Mouse (Mus musculus): Measurements from ENCODE around the gene Prkce. TPM values are rescaled to one million over a fixed set of nuclear protein-coding genes. Genes with fewer than 3 reads are reported as not detected.
A peak's percentile ranks its signal among the peaks of the same experiment; 100 is the strongest.

The Prkce gene
- polyA plus RNA-seq, 1 experiment from 2014 or later, result 12.2 TPM

DNA sequence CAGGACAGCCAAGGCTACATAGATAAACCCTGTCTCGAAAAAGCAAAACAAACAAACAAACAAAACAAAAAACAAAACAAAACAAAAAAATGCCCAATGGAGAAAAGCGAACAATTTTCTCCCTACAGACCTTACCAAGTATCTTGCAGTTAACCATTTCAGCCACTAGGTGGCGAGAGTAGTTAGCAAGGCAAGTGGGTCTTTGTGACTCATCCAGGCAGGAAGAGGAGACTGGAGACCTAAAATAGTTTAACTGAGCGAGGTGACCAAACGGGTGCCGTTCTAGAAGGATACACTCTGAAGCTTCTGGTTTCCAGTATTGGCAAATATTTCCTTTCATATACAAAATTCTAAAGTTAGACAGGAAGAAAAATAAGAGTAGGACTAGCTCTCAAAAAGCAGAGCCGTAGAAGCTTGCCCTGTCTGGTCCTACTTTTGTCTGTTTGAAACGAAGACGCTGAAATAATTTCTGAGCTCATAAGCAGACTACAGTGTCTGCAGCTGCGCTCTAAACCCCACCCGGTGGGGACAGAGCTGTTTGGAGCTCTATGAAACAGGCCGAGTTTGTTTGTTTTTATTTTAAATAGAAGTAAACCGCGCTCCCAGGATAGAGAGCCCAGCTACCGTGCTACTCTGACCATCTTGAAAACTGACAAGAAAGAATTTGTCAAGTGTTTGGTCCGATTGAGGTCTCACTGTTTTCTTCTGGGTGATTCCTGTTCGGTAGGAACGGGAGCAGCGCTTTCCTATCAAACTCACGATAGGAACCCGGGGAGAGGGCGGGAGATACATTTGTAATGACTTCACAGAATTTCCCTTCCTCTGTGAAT is 368.5 kb downstream of the Prkce start:
- ATAC-seq (ENCODE audit: insufficient number of reproducible peaks, insufficient read depth, low FRiP score, low read depth), result peak; percentile 49; the same call in 1 of the 2 replicates

DNA sequence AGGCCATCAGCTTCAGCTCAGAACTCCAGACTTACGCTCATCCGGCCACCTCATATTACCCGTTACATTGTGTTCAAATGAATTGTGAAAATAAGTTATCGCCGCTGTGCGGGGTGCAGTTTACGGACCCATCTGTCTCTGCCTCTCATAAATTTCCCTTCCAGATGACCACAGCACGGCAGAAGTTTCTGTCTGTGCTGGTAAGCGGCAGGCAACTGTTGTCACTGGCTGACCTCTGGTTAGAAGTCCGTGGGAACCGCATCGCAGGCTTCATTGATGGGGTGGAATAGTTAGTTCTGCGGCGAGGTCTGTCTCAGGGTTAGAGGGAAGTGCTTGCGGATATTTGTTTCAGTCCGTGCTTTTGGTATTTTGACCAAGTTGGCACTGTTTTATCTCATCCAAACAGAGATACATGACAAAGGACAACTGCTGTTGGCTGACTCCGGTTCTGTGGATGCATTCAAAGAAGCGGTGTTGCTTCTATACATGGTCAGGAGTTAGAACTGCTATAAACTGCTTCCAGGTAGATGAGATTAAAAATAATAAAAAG is 372.4 kb downstream of the Prkce start:
- WGBS, result 72% methylated on average over 18 of the region's 18 CpGs
- Histone ChIP-seq H3K9ac (ENCODE audit: low read length) (no peak overlapping the region), H3K4me3 (ENCODE audit: control insufficient read depth in 1 of 2, insufficient read depth in 1 of 2, low read depth in 1 of 2, low read length in 2 of 2) (no peak overlapping the region), H3K27ac (replicated peaks in 1 of 2; ENCODE audit: control insufficient read depth in 1 of 2, insufficient read depth in 1 of 2, low read depth in 2 of 2, low read length in 2 of 2) (no peak overlapping the region), H3K4me1 (ENCODE audit: control insufficient read depth in 2 of 2, insufficient read depth in 2 of 2, low read length in 2 of 2) (peaks cover 10 to 16% of the 10 kb centered on the region in 2 experiments), H3K9me3 (ENCODE audit: control insufficient read depth, low read length) (no peaks in the 10 kb centered on the region), H3K4me2 (ENCODE audit: low read length) (no peak overlapping the region), H3K27me3 (ENCODE audit: control insufficient read depth, insufficient read depth, low read length) (no peaks in the 10 kb centered on the region), H3K36me3 (ENCODE audit: control insufficient read depth, insufficient read depth, low read length) (no peaks in the 10 kb centered on the region)
- no peak for ATAC-seq (ENCODE audit: insufficient number of reproducible peaks, insufficient read depth, low FRiP score, low read depth)

More for the DNA sequence above, 368.5 kb downstream of the Prkce start:
- Histone ChIP-seq H3K9me3 (ENCODE audit: control insufficient read depth, low read length) (no peaks in the 10 kb centered on the region), H3K9ac (ENCODE audit: low read length) (peak overlapping the region; percentile 51), H3K4me1 (ENCODE audit: control insufficient read depth in 2 of 2, insufficient read depth in 2 of 2, low read length in 2 of 2) (peaks cover 19 to 28% of the 10 kb centered on the region in 2 experiments), H3K36me3 (ENCODE audit: control insufficient read depth, insufficient read depth, low read length) (no peaks in the 10 kb centered on the region), H3K4me3 (ENCODE audit: control insufficient read depth in 1 of 2, insufficient read depth in 1 of 2, low read depth in 1 of 2, low read length in 2 of 2) (peak overlapping the region; percentile 32 to 33), H3K27ac (replicated peaks in 1 of 2; ENCODE audit: control insufficient read depth in 1 of 2, insufficient read depth in 1 of 2, low read depth in 2 of 2, low read length in 2 of 2) (peak overlapping the region; percentile 48 to 57), H3K4me2 (ENCODE audit: low read length) (peak overlapping the region; percentile 67), H3K27me3 (ENCODE audit: control insufficient read depth, insufficient read depth, low read length) (no peaks in the 10 kb centered on the region)
- WGBS, result 5% methylated on average over 22 of the region's 22 CpGs

DNA sequence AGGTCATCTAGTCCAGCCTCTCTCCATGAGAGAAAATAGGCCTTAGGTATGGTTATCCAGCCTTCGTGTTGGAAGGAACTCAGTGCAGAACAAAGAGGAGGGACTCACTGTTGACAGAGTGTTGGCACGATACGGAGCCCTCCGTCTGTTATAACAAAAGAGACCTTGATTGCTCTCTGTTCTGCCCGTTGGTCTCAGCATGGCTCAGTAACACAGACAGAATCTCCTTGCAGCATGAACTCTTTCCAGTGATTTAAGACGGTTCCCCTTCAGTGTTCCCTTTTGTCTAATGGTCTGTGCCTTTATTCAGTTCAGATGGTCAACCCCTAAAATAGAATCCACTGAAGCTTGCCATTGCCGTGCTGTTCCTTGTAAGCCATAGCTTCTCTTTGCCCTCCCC is 378.9 kb downstream of the Prkce start:
- Histone ChIP-seq H3K27ac (replicated peaks in 1 of 2; ENCODE audit: control insufficient read depth in 1 of 2, insufficient read depth in 1 of 2, low read depth in 2 of 2, low read length in 2 of 2) (no peak overlapping the region), H3K36me3 (ENCODE audit: control insufficient read depth, insufficient read depth, low read length) (no peaks in the 10 kb centered on the region), H3K4me2 (ENCODE audit: low read length) (no peak overlapping the region), H3K9ac (ENCODE audit: low read length) (no peak overlapping the region), H3K27me3 (ENCODE audit: control insufficient read depth, insufficient read depth, low read length) (no peaks in the 10 kb centered on the region), H3K4me3 (ENCODE audit: control insufficient read depth in 1 of 2, insufficient read depth in 1 of 2, low read depth in 1 of 2, low read length in 2 of 2) (no peak overlapping the region), H3K4me1 (ENCODE audit: control insufficient read depth in 2 of 2, insufficient read depth in 2 of 2, low read length in 2 of 2) (0 out of 4 replicates have a peak, but pooled peaks cover 0 to 5% of the 10 kb centered on the region in 2 experiments), H3K9me3 (ENCODE audit: control insufficient read depth, low read length) (no peaks in the 10 kb centered on the region)
- 51% methylated on average over 7 of the region's 7 CpGs for WGBS
- no peak for ATAC-seq (ENCODE audit: insufficient number of reproducible peaks, insufficient read depth, low FRiP score, low read depth)

DNA sequence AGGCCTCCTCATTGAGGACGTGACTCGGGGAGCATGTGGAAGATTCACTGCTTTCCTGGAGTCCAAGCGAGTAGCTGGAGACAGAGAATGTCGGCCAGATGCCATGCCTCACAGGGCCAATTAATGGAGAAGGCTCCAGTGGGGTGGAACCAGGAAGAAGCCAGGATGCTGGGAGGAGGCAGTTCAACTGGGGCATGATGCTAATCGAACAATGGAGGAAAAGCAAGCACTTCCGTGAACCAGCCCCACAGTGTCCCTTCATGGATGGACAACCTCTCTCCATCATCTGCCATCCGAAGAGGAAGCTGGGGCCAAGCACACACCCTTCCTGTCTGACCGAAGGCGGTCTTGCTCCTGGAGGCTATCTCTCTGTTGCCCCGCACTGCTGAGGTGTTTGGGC is 381.5 kb downstream of the Prkce start:
- Histone ChIP-seq H3K4me1 (ENCODE audit: control insufficient read depth in 2 of 2, insufficient read depth in 2 of 2, low read length in 2 of 2) (0 out of 4 replicates have a peak, but pooled peaks cover 0 to 5% of the 10 kb centered on the region in 2 experiments), H3K9ac (ENCODE audit: low read length) (no peak overlapping the region), H3K4me3 (ENCODE audit: control insufficient read depth in 1 of 2, insufficient read depth in 1 of 2, low read depth in 1 of 2, low read length in 2 of 2) (no peak overlapping the region), H3K27ac (replicated peaks in 1 of 2; ENCODE audit: control insufficient read depth in 1 of 2, insufficient read depth in 1 of 2, low read depth in 2 of 2, low read length in 2 of 2) (no peak overlapping the region), H3K4me2 (ENCODE audit: low read length) (no peak overlapping the region), H3K27me3 (ENCODE audit: control insufficient read depth, insufficient read depth, low read length) (no peaks in the 10 kb centered on the region), H3K36me3 (ENCODE audit: control insufficient read depth, insufficient read depth, low read length) (no peaks in the 10 kb centered on the region), H3K9me3 (ENCODE audit: control insufficient read depth, low read length) (no peaks in the 10 kb centered on the region)
- 86% methylated on average over 10 of the region's 10 CpGs for WGBS
- ATAC-seq (ENCODE audit: insufficient number of reproducible peaks, insufficient read depth, low FRiP score, low read depth), result no peak

DNA sequence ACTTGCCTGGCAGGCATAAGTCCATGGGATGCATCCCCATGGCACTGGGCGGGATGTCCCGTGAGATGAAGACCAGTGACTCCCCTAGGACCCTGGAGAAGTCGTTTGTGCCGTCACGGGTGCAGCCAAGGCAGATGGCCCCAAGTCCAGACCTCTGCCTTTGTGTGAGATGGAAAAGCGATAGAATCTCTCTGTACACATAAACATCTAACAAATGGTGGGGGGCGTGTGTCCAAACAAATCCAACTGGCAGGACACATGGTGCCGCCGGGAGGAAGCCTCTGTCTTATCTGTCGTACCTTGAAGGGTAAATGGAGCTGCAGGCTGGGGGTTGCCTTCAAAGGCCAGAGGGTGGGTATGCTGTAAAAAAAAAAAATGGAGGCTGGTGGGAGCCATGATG is 384.0 kb downstream of the Prkce start:
- H3K4me3 ChIP-seq (ENCODE audit: control insufficient read depth in 1 of 2, insufficient read depth in 1 of 2, low read depth in 1 of 2, low read length in 2 of 2), result no peak overlapping the region
- no peaks in the 10 kb centered on the region for H3K9me3 ChIP-seq (ENCODE audit: control insufficient read depth, low read length)
- H3K4me1 ChIP-seq (ENCODE audit: control insufficient read depth in 2 of 2, insufficient read depth in 2 of 2, low read length in 2 of 2), result 0 out of 4 replicates have a peak, but pooled peaks cover 0 to under 1% of the 10 kb centered on the region in 2 experiments
- no peak overlapping the region for H3K9ac ChIP-seq (ENCODE audit: low read length)
- no peak overlapping the region for H3K4me2 ChIP-seq (ENCODE audit: low read length)
- ATAC-seq (ENCODE audit: insufficient number of reproducible peaks, insufficient read depth, low FRiP score, low read depth), result no peak
- H3K27me3 ChIP-seq (ENCODE audit: control insufficient read depth, insufficient read depth, low read length), result no peaks in the 10 kb centered on the region
- 64% methylated on average over 10 of the region's 10 CpGs for WGBS
- no peaks in the 10 kb centered on the region for H3K36me3 ChIP-seq (ENCODE audit: control insufficient read depth, insufficient read depth, low read length)
- H3K27ac ChIP-seq (replicated peaks in 1 of 2; ENCODE audit: control insufficient read depth in 1 of 2, insufficient read depth in 1 of 2, low read depth in 2 of 2, low read length in 2 of 2), result no peak overlapping the region

DNA sequence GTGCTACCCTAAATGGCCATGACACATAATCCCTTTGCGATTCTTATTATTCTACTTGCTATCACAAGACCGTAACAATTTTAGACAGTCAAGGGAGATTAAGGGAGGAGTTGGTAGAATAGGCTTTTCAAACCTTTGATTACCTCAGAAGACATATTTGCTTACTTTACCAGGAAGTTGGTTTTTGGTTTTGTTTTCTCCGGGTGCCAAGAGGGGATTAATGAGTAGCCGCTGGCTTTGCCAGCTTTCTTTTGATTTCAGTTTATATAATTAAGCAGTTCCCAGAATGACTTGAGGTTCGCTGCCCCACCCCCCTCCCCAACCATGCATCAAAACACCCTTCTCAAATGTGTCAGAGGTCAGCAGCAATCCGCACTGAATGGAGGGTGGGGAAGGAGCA is 384.4 kb downstream of the Prkce start:
- no peak overlapping the region for H3K4me3 ChIP-seq (ENCODE audit: control insufficient read depth in 1 of 2, insufficient read depth in 1 of 2, low read depth in 1 of 2, low read length in 2 of 2)
- H3K36me3 ChIP-seq (ENCODE audit: control insufficient read depth, insufficient read depth, low read length), result no peaks in the 10 kb centered on the region
- H3K27me3 ChIP-seq (ENCODE audit: control insufficient read depth, insufficient read depth, low read length), result no peaks in the 10 kb centered on the region
- no peak overlapping the region for H3K27ac ChIP-seq (replicated peaks in 1 of 2; ENCODE audit: control insufficient read depth in 1 of 2, insufficient read depth in 1 of 2, low read depth in 2 of 2, low read length in 2 of 2)
- H3K9me3 ChIP-seq (ENCODE audit: control insufficient read depth, low read length), result no peaks in the 10 kb centered on the region
- no peak for ATAC-seq (ENCODE audit: insufficient number of reproducible peaks, insufficient read depth, low FRiP score, low read depth)
- no peaks in the 10 kb centered on the region for H3K4me1 ChIP-seq (ENCODE audit: control insufficient read depth in 2 of 2, insufficient read depth in 2 of 2, low read length in 2 of 2)
- 86% methylated on average over 6 of the region's 6 CpGs for WGBS
- H3K4me2 ChIP-seq (ENCODE audit: low read length), result no peak overlapping the region
- no peak overlapping the region for H3K9ac ChIP-seq (ENCODE audit: low read length)

DNA sequence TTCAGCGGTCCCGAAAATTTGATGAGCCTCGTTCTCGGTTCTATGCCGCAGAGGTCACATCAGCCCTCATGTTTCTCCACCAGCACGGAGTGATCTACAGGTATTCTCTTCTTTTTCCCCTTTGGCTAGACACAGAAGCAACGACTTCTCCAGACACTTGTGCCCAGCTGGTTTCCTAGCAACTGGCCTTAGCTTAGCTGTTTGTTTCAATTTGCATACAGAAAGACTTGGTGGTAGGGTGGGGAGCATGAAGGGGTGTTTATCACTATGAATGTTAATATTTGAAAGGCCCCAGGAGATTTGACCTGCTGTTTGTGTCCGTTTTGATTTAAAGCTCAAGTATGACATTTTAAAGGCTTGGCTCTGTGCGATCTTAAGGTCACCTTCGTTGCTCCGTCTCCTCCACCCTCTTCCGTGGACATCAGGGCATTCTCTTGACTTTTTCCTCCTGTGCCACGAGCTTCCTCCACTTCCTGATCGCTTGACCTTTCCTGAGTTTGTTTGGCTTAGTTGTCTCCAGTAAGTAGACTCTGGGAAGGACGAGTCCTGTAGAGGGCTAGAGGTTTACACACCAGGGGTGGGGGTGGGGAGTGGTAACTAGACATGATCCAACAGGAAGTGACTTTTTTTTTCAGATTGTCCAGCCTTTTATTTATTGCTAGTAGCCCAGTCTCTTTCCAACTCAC is 391.8 kb downstream of the Prkce start:
- WGBS, result 74% methylated on average over 15 of the region's 15 CpGs
- no peak overlapping the region for H3K27ac ChIP-seq (replicated peaks in 1 of 2; ENCODE audit: control insufficient read depth in 1 of 2, insufficient read depth in 1 of 2, low read depth in 2 of 2, low read length in 2 of 2)
- H3K4me3 ChIP-seq (ENCODE audit: control insufficient read depth in 1 of 2, insufficient read depth in 1 of 2, low read depth in 1 of 2, low read length in 2 of 2), result no peak overlapping the region

More for the DNA sequence above, 391.8 kb downstream of the Prkce start:
- Histone ChIP-seq H3K9me3 (ENCODE audit: control insufficient read depth, low read length) (no peaks in the 10 kb centered on the region), H3K4me1 (ENCODE audit: control insufficient read depth in 2 of 2, insufficient read depth in 2 of 2, low read length in 2 of 2) (no peaks in the 10 kb centered on the region), H3K27me3 (ENCODE audit: control insufficient read depth, insufficient read depth, low read length) (no peaks in the 10 kb centered on the region), H3K9ac (ENCODE audit: low read length) (no peak overlapping the region), H3K4me2 (ENCODE audit: low read length) (no peak overlapping the region), H3K36me3 (ENCODE audit: control insufficient read depth, insufficient read depth, low read length) (no peaks in the 10 kb centered on the region)
- ATAC-seq (ENCODE audit: insufficient number of reproducible peaks, insufficient read depth, low FRiP score, low read depth), result no peak

Data from heart, embryonic 14.5 days (tissue).